Mouse (Mus musculus): Measurements from ENCODE around the gene Abcc3.

DNA sequence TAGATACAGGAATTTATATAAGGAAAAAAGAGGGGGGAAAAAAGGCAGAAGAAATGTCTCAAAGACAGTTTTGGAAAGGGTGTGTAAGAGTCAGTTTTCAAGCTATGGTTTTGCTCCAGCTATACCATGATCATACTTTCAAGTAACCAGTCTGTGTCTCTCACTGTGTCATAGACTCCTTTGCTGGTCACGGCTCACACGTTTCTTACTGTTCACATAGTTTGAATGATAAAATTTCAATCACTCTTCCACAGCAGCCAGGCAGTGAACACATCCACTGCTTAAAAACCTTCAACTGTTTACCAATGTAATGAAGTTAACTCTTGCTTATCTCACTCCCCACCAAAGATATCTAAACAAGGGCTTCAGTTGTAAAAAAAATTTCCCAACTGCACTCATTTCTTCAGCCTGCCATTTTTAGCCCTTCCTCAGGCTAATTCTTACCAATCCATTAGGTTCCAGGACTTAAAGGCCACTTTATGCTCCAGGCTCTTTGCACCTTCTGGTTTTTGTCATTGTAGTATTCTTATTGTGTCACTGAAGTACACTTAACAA lies 78.6 kb downstream of the Abcc3 start:
- TF ChIP-seq CTCF (IDR thresholded peaks at IDR 0.05; ENCODE audit: borderline replicate concordance, insufficient read depth, low read depth, low read length) (no peak), POLR2A (IDR thresholded peaks at IDR 0.05; ENCODE audit: borderline replicate concordance, insufficient read depth, low read length) (no peak)
